Mouse (Mus musculus) liver, embryonic 11.5 days (tissue): ENCODE measurements around the gene Bpifa1. TPM values are rescaled to one million over a fixed set of nuclear protein-coding genes. Genes with fewer than 3 reads are reported as not detected.

Experiments used
- ATAC-seq: fragments of 200-750 bp; cut with Nextera tagmentation; replicated peaks from 2 replicates; pipeline ENCODE4 v1.8.0; 2017; ENCODE audit warnings: moderate number of reproducible peaks, mild to moderate bottlenecking, moderate TSS enrichment, moderate library complexity; ENCODE audit not compliant: low FRiP score
- DNase-seq: peaks from one replicate; pipeline ENCODE4 v3.0.0-alpha.2; 2017; ENCODE audit warnings: low spot score
- H3K27ac ChIP-seq: fragments of 300-500 bp; sonication (generic); 2 replicates; pipeline ENCODE4 v1.5.1; 2014; ENCODE audit warnings: mild to moderate bottlenecking, low read depth, low read length, control low read depth
- H3K27me3 ChIP-seq: fragments of 300-500 bp; sonication (generic); replicated peaks from 2 replicates; pipeline ENCODE4 v1.6.1; 2014; ENCODE audit warnings: low read length, mixed read lengths; ENCODE audit not compliant: control insufficient read depth, insufficient read depth
- H3K36me3 ChIP-seq: fragments of 300-500 bp; sonication (generic); 2 replicates; pipeline ENCODE4 v1.6.1; 2014; ENCODE audit warnings: mild to moderate bottlenecking, low read length, moderate library complexity, mixed read lengths; ENCODE audit not compliant: control insufficient read depth, insufficient read depth
- H3K4me1 ChIP-seq: fragments of 300-500 bp; sonication (generic); replicated peaks from 2 replicates; pipeline ENCODE4 v1.6.1; 2014; ENCODE audit warnings: low read length, mixed read lengths; ENCODE audit not compliant: control insufficient read depth, insufficient read depth
- H3K4me2 ChIP-seq: fragments of 300-500 bp; sonication (generic); 2 replicates; pipeline ENCODE4 v1.6.1; 2014; ENCODE audit warnings: mild to moderate bottlenecking, control low read depth, moderate library complexity
- H3K4me3 ChIP-seq: fragments of 300-500 bp; sonication (generic); 2 replicates; pipeline ENCODE4 v1.5.1; 2014; ENCODE audit warnings: low read depth, low read length, control low read depth
- H3K9ac ChIP-seq: fragments of 300-500 bp; sonication (generic); 2 replicates; pipeline ENCODE4 v1.6.1; 2014; ENCODE audit warnings: low read depth, low read length, control low read depth
- H3K9me3 ChIP-seq: fragments of 300-500 bp; sonication (generic); 2 replicates; pipeline ENCODE4 v1.6.1; 2016; ENCODE audit warnings: low read length, inconsistent platforms, mixed read lengths; ENCODE audit not compliant: control insufficient read depth
- WGBS: fragments of 180-500 bp; shearing (Covaris S2); extraction: QIAGEN DNeasy Blood & Tissue Kit; methylation state at CpG from one replicate; pipeline ENCODE4 v1.1.7; 2014; 5-methylcytosine and 5-hydroxymethylcytosine counted together
- polyA plus RNA-seq: library from polyadenylated mRNA; unstranded; fragments of >200 nt; fragmentation: Nextera tagmentation; extraction: Ambion mirVana; gene quantifications from 2 replicates; pipeline ENCODE4 v1.2.1, GENCODE M21; 2014

Bpifa1 gene
- polyA plus RNA-seq, 1 experiment from 2014 or later = not detected

- no peak for DNase-seq
- H3K27me3 ChIP-seq = no peaks in the 10 kb centered on the region
- H3K4me1 ChIP-seq = no peaks in the 10 kb centered on the region
- H3K4me2 ChIP-seq = no peak within 1 kb of the TSS
- H3K27ac ChIP-seq = no peak within 1 kb of the TSS
- no peaks in the 10 kb centered on the region for H3K9me3 ChIP-seq
- H3K36me3 ChIP-seq = no peaks in the 10 kb centered on the region
- ATAC-seq = no peak
- WGBS = 77% methylated on average over 11 of the region's 11 CpGs
- no peak within 1 kb of the TSS for H3K9ac ChIP-seq
- no peak within 1 kb of the TSS for H3K4me3 ChIP-seq
Measured at GRCm38 (mm10) chr2:154190546-154191258, 48.0 kb downstream of the Bpifa1 start, which contains the start of gene Bpifb1. Bpifb1 (plus strand) TSS chr2:154190818.

- 70% methylated on average over 2 of the region's 2 CpGs for WGBS
- DNase-seq (no peak), ATAC-seq (no peak)
Measured at GRCm38 (mm10) chr2:154192141-154192540, 49.5 kb downstream of the Bpifa1 start.

GRCm38 (mm10) chr2:154193071-154193470 is 50.4 kb downstream of the Bpifa1 start:
- Histone ChIP-seq H3K4me2 (no peak overlapping the region), H3K4me3 (no peak overlapping the region), H3K27ac (no peak overlapping the region), H3K4me1 (no peaks in the 10 kb centered on the region), H3K9ac (no peak overlapping the region), H3K9me3 (no peaks in the 10 kb centered on the region), H3K27me3 (no peaks in the 10 kb centered on the region), H3K36me3 (no peaks in the 10 kb centered on the region)
- ATAC-seq (no peak), DNase-seq (no peak)
- 82% methylated on average over 4 of the region's 4 CpGs for WGBS

More at GRCm38 (mm10) chr2:154192141-154192540, 49.5 kb downstream of the Bpifa1 start:
- Histone ChIP-seq H3K4me1 (no peaks in the 10 kb centered on the region), H3K4me2 (no peak overlapping the region), H3K36me3 (no peaks in the 10 kb centered on the region), H3K27me3 (no peaks in the 10 kb centered on the region), H3K9ac (no peak overlapping the region), H3K4me3 (no peak overlapping the region), H3K9me3 (no peaks in the 10 kb centered on the region), H3K27ac (no peak overlapping the region)

- WGBS = 62% methylated on average over 5 of the region's 5 CpGs
- ATAC-seq = no peak
- Histone ChIP-seq H3K4me3 (no peak overlapping the region), H3K9ac (no peak overlapping the region), H3K9me3 (no peaks in the 10 kb centered on the region), H3K4me1 (no peaks in the 10 kb centered on the region), H3K36me3 (no peaks in the 10 kb centered on the region), H3K27me3 (no peaks in the 10 kb centered on the region), H3K4me2 (no peak overlapping the region), H3K27ac (no peak overlapping the region)
- DNase-seq = no peak
Measured at GRCm38 (mm10) chr2:154193994-154194504, 51.4 kb downstream of the Bpifa1 start.

GRCm38 (mm10) chr2:154197036-154197435 is 54.4 kb downstream of the Bpifa1 start:
- no peaks in the 10 kb centered on the region for H3K27me3 ChIP-seq
- no peak overlapping the region for H3K27ac ChIP-seq
- no peaks in the 10 kb centered on the region for H3K9me3 ChIP-seq
- no peak overlapping the region for H3K9ac ChIP-seq
- WGBS = 84% methylated on average over 9 of the region's 9 CpGs
- H3K4me3 ChIP-seq = no peak overlapping the region
- DNase-seq (no peak), ATAC-seq (no peak)
- no peaks in the 10 kb centered on the region for H3K4me1 ChIP-seq
- no peak overlapping the region for H3K4me2 ChIP-seq
- H3K36me3 ChIP-seq = no peaks in the 10 kb centered on the region

Other genes with a start within 250 kb of the Bpifa1 start
- gene Bpifb6, start 242.5 kb upstream of the Bpifa1 start, polyA plus RNA-seq = not detected in 2 replicates
- gene Bpifb3, start 224.7 kb upstream of the Bpifa1 start, polyA plus RNA-seq = not detected in 2 replicates
- gene Bpifb4, start 204.7 kb upstream of the Bpifa1 start, polyA plus RNA-seq = not detected in 2 replicates
- gene Bpifa6, start 167.9 kb upstream of the Bpifa1 start, polyA plus RNA-seq = not detected in 2 replicates
- not detected in 2 replicates for gene Bpifa2, start 134.6 kb upstream of the Bpifa1 start, polyA plus RNA-seq
- gene Bpifa3, start 12.5 kb upstream of the Bpifa1 start, polyA plus RNA-seq = not detected in 2 replicates
- not detected in 2 replicates for gene Bpifa5, start 19.7 kb downstream of the Bpifa1 start, polyA plus RNA-seq
- gene Bpifb1, start 47.9 kb downstream of the Bpifa1 start, polyA plus RNA-seq = 0.14 TPM in 1 of 2 replicates, not detected in the other
- gene Bpifb5, start 80.9 kb downstream of the Bpifa1 start, polyA plus RNA-seq = not detected in 2 replicates
- gene Bpifb9a, start 115.0 kb downstream of the Bpifa1 start, polyA plus RNA-seq = not detected in 2 replicates
- not detected in 2 replicates for gene Bpifb9b, start 164.3 kb downstream of the Bpifa1 start, polyA plus RNA-seq
- 23.5 and 23.7 TPM in 2 replicates for gene Cdk5rap1, start 230.1 kb downstream of the Bpifa1 start, polyA plus RNA-seq